26 mouse cellular contexts compared by ENCODE assay signal in the genomic region with DNA sequence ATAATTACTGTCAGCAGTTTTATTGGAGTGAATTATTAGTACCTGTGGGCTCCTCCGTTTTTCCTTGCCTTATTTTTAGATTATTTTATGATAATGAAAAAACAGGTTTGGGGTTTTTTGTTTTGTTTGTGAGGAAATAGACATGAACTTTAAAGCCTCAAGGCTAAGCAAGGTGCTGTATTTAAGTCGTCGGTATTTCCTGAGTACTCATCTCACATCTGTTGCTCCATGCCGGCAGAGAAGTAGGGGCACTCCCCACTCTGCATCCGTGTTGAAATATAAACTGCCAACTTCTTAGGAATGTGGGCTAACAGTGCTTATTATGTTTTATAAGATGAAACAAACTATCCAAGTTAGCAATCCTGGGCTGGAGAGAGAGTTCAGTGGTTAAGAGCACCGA. TPM values are rescaled to one million over a fixed set of nuclear protein-coding genes. Genes with fewer than 3 reads are reported as not detected.
DNase-seq lines count a peak whose midpoint lies in the region; ATAC-seq and TF ChIP-seq lines count a peak whose summit lies in the region.
"Had no signal": no experiment of that assay in that cellular context is flagged by ENCODE, and none has a peak within 500 bp of the region (broad histone marks: within the 10 kb centered on the region; RNA-seq: fewer than 3 reads in every experiment).

No protein-coding gene starts in this region.

- H3K4me1 ChIP-seq in heart, adult 2 months (ENCODE audit: control insufficient read depth, insufficient read depth, low read length): peaks cover 15% of the 10 kb centered on the region
- peaks cover 34% of the 10 kb centered on the region for H3K4me1 ChIP-seq in bone marrow macrophage, adult 2 months (ENCODE audit: control insufficient read depth, insufficient read depth, low read length)
- no peaks in the 10 kb centered on the region for H3K4me1 ChIP-seq in intestine, postnatal 0 days (replicated peaks; ENCODE audit: control insufficient read depth, insufficient read depth, low read length)
- no peaks in the 10 kb centered on the region for H3K4me1 ChIP-seq in forebrain, embryonic 13.5 days
- H3K4me1 ChIP-seq: embryonic facial prominence, embryonic 15.5 days; forebrain, embryonic 15.5 days; hindbrain, embryonic 10.5 days; midbrain, embryonic 10.5 days; neural tube, embryonic 13.5 days had no signal

- TF ChIP-seq POLR2A in heart, adult 2 months (IDR thresholded peaks at IDR 0.05; ENCODE audit: insufficient read depth, low read depth, low read length): no peak
- TF ChIP-seq POLR2A in bone marrow macrophage, adult 2 months (IDR thresholded peaks at IDR 0.05; ENCODE audit: borderline replicate concordance, low read depth, low read length): no peak

- TF ChIP-seq EP300 in heart, adult 2 months (IDR thresholded peaks at IDR 0.05; ENCODE audit: insufficient read depth, low read depth, low read length): no peak

- no peak overlapping the region for H3K4me3 ChIP-seq in heart, adult 2 months
- no peak overlapping the region for H3K4me3 ChIP-seq in bone marrow macrophage, adult 2 months (ENCODE audit: insufficient read depth, low read length)
- H3K4me3 ChIP-seq in intestine, postnatal 0 days (ENCODE audit: low read depth, low read length): no peak overlapping the region
- no peak overlapping the region for H3K4me3 ChIP-seq in forebrain, embryonic 13.5 days
- H3K4me3 ChIP-seq: embryonic facial prominence, embryonic 15.5 days; forebrain, embryonic 15.5 days; hindbrain, embryonic 10.5 days; layer of hippocampus, adult 2 months; liver, embryonic 12.5 days; midbrain, embryonic 10.5 days; myocyte; neural tube, embryonic 13.5 days had no signal

- DNase-seq in heart, adult 2 months: no peak
- DNase-seq in heart, adult 9 months (ENCODE audit: low spot score in 2 of 2): no peak
- peak; percentile 19 for DNase-seq in CD4-positive helper T cell, adult 2 months (ENCODE audit: low read depth, low spot score)
- DNase-seq in kidney, postnatal 36 days: no peak
- no peak for DNase-seq in urinary bladder, postnatal 36 days (ENCODE audit: low spot score in 2 of 2)
- DNase-seq: adrenal gland, postnatal 25 days; cerebellum, adult 9-11 months; gastrocnemius, postnatal 10 days; layer of hippocampus, postnatal 36 days had no signal

- H3K9ac ChIP-seq in heart, adult 2 months (ENCODE audit: low read depth, low read length): no peak overlapping the region
- H3K9ac ChIP-seq in intestine, postnatal 0 days (ENCODE audit: low read depth, low read length): no peak overlapping the region
- H3K9ac ChIP-seq in forebrain, embryonic 13.5 days: no peak overlapping the region
- H3K9ac ChIP-seq: embryonic facial prominence, embryonic 15.5 days; forebrain, embryonic 15.5 days; liver, embryonic 12.5 days; lung, embryonic 14.5 days; neural tube, embryonic 13.5 days had no signal

- ATAC-seq in intestine, postnatal 0 days: no peak
- no peak for ATAC-seq in forebrain, embryonic 13.5 days
- ATAC-seq: forebrain, embryonic 15.5 days; hindbrain, embryonic 16.5 days; midbrain, embryonic 16.5 days had no signal

- WGBS in heart, adult 2 months: 61% methylated on average over 6 of the region's 6 CpGs
- WGBS in intestine, postnatal 0 days: 58% methylated on average over 6 of the region's 6 CpGs
- WGBS in forebrain, embryonic 13.5 days: 90% methylated on average over 6 of the region's 6 CpGs

- no peaks in the 10 kb centered on the region for H3K27me3 ChIP-seq in heart, adult 2 months (ENCODE audit: control insufficient read depth, insufficient read depth, low read length)
- H3K27me3 ChIP-seq in intestine, postnatal 0 days (replicated peaks; ENCODE audit: control insufficient read depth, insufficient read depth, low read length): no peaks in the 10 kb centered on the region
- H3K27me3 ChIP-seq in forebrain, embryonic 13.5 days: no peaks in the 10 kb centered on the region
- H3K27me3 ChIP-seq: embryonic facial prominence, embryonic 15.5 days; forebrain, embryonic 15.5 days; liver, embryonic 12.5 days; neural tube, embryonic 13.5 days had no signal

- no peaks in the 10 kb centered on the region for H3K9me3 ChIP-seq in intestine, postnatal 0 days (ENCODE audit: control insufficient read depth)
- H3K9me3 ChIP-seq in forebrain, embryonic 13.5 days (replicated peaks): no peaks in the 10 kb centered on the region
- H3K9me3 ChIP-seq: embryonic facial prominence, embryonic 15.5 days; forebrain, embryonic 15.5 days; hindbrain, embryonic 10.5 days; liver, embryonic 12.5 days; midbrain, embryonic 10.5 days; neural tube, embryonic 13.5 days had no signal

- H3K79me2 ChIP-seq in heart, adult 2 months (replicated peaks; ENCODE audit: control insufficient read depth, insufficient read depth, low read length): no peaks in the 10 kb centered on the region; the same call in none of the 2 replicates

- intact Hi-C loops in heart, adult 2 months (cut with DNase I): no loop called here

- peak overlapping the region; percentile 40; the same call in 1 of the 2 replicates for H3K27ac ChIP-seq in heart, adult 2 months
- H3K27ac ChIP-seq in bone marrow macrophage, adult 2 months (ENCODE audit: insufficient read depth, low read depth, low read length): peak overlapping the region; percentile 50; the same call in 1 of the 2 replicates
- peak overlapping the region; percentile 83 for H3K27ac ChIP-seq in intestine, postnatal 0 days (ENCODE audit: low read depth, low read length)
- H3K27ac ChIP-seq in forebrain, embryonic 13.5 days: no peak overlapping the region
- H3K27ac ChIP-seq: forebrain, embryonic 15.5 days; hindbrain, embryonic 10.5 days; midbrain, embryonic 10.5 days; neural tube, embryonic 13.5 days had no signal

- peaks cover 9% of the 10 kb centered on the region for H3K36me3 ChIP-seq in heart, adult 2 months (ENCODE audit: control insufficient read depth, insufficient read depth, low read length)
- peaks cover 26% of the 10 kb centered on the region for H3K36me3 ChIP-seq in intestine, postnatal 0 days (ENCODE audit: control insufficient read depth, insufficient read depth)
- peaks cover 58% of the 10 kb centered on the region for H3K36me3 ChIP-seq in forebrain, embryonic 13.5 days (ENCODE audit: poor library complexity, severe bottlenecking)

- TF ChIP-seq CTCF in heart, adult 2 months (IDR thresholded peaks at IDR 0.05): no peak
- TF ChIP-seq CTCF in bone marrow macrophage, adult 2 months (IDR thresholded peaks at IDR 0.05; ENCODE audit: low read depth, low read length): no peak
- TF ChIP-seq CTCF in intestine, postnatal 0 days (IDR thresholded peaks at IDR 0.05; ENCODE audit: low read depth): no peak

- H3K4me2 ChIP-seq in intestine, postnatal 0 days (replicated peaks; ENCODE audit: low read depth): no peak overlapping the region
- H3K4me2 ChIP-seq in forebrain, embryonic 13.5 days: no peak overlapping the region
- H3K4me2 ChIP-seq: embryonic facial prominence, embryonic 15.5 days; forebrain, embryonic 15.5 days; lung, embryonic 14.5 days; neural tube, embryonic 13.5 days had no signal

RNA-seq across cellular contexts. Expression of a gene that starts 11.6 kb away (rescaled TPM):
- under 1 TPM; 0.27 to 0.42 TPM for total RNA-seq in heart, adult 2 months (2021)
- not detected in 2 replicates for polyA plus RNA-seq in heart, adult 2 months (2012; rRNA removed)
- polyA plus RNA-seq in bone marrow macrophage, adult 2 months (2012; ENCODE audit: insufficient read depth, insufficient read length, missing spikeins): 1.0 TPM in 1 of 2 replicates, not detected in the other
- 0.72 and 1.2 TPM in 2 replicates for polyA plus RNA-seq in intestine, postnatal 0 days (2015; fragmentation: Nextera tagmentation; extraction: Ambion mirVana)
- 3.9 and 5.7 TPM in 2 replicates for polyA plus RNA-seq in forebrain, embryonic 13.5 days (2015; fragmentation: Nextera tagmentation; extraction: Ambion mirVana)
- total RNA-seq: heart, adult 18-20 months had no signal
- polyA plus RNA-seq: kidney, adult 2 months; thymus, adult 2 months had no signal

RNA-seq across cellular contexts. Expression of a gene that starts 11.7 kb away (rescaled TPM):
- total RNA-seq in heart, adult 2 months (2021): 10 to 100 TPM; 10.8 to 12.1 TPM
- polyA plus RNA-seq in heart, adult 2 months (2012; rRNA removed): 2.3 and 4.6 TPM in 2 replicates
- polyA plus RNA-seq in bone marrow macrophage, adult 2 months (2012; ENCODE audit: insufficient read depth, insufficient read length, missing spikeins): 7.6 and 9.9 TPM in 2 replicates
- polyA plus RNA-seq in intestine, postnatal 0 days (2015; fragmentation: Nextera tagmentation; extraction: Ambion mirVana): 2.2 and 2.7 TPM in 2 replicates
- 9.6 and 10.8 TPM in 2 replicates for polyA plus RNA-seq in forebrain, embryonic 13.5 days (2015; fragmentation: Nextera tagmentation; extraction: Ambion mirVana)

RNA-seq across cellular contexts. Expression of a gene that starts 12.4 kb away (rescaled TPM):
- total RNA-seq in heart, adult 2 months (2021): 1 to 10 TPM; 2.9 TPM
- 2.9 and 5.2 TPM in 2 replicates for polyA plus RNA-seq in heart, adult 2 months (2012; rRNA removed)
- 3.1 and 3.6 TPM in 2 replicates for polyA plus RNA-seq in bone marrow macrophage, adult 2 months (2012; ENCODE audit: insufficient read depth, insufficient read length, missing spikeins)
- 5.5 and 6.4 TPM in 2 replicates for polyA plus RNA-seq in intestine, postnatal 0 days (2015; fragmentation: Nextera tagmentation; extraction: Ambion mirVana)
- polyA plus RNA-seq in forebrain, embryonic 13.5 days (2015; fragmentation: Nextera tagmentation; extraction: Ambion mirVana): 7.9 and 9.7 TPM in 2 replicates

RNA-seq across cellular contexts. Expression of a gene that starts 12.6 kb away (rescaled TPM):
- total RNA-seq in heart, adult 2 months (2021): 10 to 100 TPM in 1 of 2 experiments, 1 to 10 TPM in 1; 9.7 to 10.9 TPM
- polyA plus RNA-seq in heart, adult 2 months (2012; rRNA removed): 4.9 and 5.9 TPM in 2 replicates
- 13.7 and 18.5 TPM in 2 replicates for polyA plus RNA-seq in bone marrow macrophage, adult 2 months (2012; ENCODE audit: insufficient read depth, insufficient read length, missing spikeins)
- polyA plus RNA-seq in intestine, postnatal 0 days (2015; fragmentation: Nextera tagmentation; extraction: Ambion mirVana): 9.1 and 9.2 TPM in 2 replicates
- 30.3 and 35.5 TPM in 2 replicates for polyA plus RNA-seq in forebrain, embryonic 13.5 days (2015; fragmentation: Nextera tagmentation; extraction: Ambion mirVana)

RNA-seq across cellular contexts. Expression of a gene that starts 23.9 kb away (rescaled TPM):
- 10 to 100 TPM; 48.6 to 49.4 TPM for total RNA-seq in heart, adult 2 months (2021)
- polyA plus RNA-seq in heart, adult 2 months (2012; rRNA removed): 50.4 and 59.4 TPM in 2 replicates
- 100 and 102 TPM in 2 replicates for polyA plus RNA-seq in bone marrow macrophage, adult 2 months (2012; ENCODE audit: insufficient read depth, insufficient read length, missing spikeins)
- 34.0 and 35.4 TPM in 2 replicates for polyA plus RNA-seq in intestine, postnatal 0 days (2015; fragmentation: Nextera tagmentation; extraction: Ambion mirVana)
- polyA plus RNA-seq in forebrain, embryonic 13.5 days (2015; fragmentation: Nextera tagmentation; extraction: Ambion mirVana): 66.0 and 72.4 TPM in 2 replicates
